Comparison of ENCODE assay signal across 8 mouse cellular contexts in genomic region chr11:32161922-32162804, GRCm38 (mm10). TPM values are rescaled to one million over a fixed set of nuclear protein-coding genes. Genes with fewer than 3 reads are reported as not detected.
DNase-seq lines count a peak whose midpoint lies in the region; ATAC-seq and TF ChIP-seq lines count a peak whose summit lies in the region.

No protein-coding gene starts in this region.

- no peaks in the 10 kb centered on the region for H3K36me3 ChIP-seq in G1E (replicated peaks)
- no peaks in the 10 kb centered on the region for H3K36me3 ChIP-seq in forebrain, embryonic 16.5 days (ENCODE audit: control insufficient read depth, insufficient read depth)
- H3K36me3 ChIP-seq in lung, embryonic 15.5 days = no peaks in the 10 kb centered on the region

- no peaks in the 10 kb centered on the region for H3K9me3 ChIP-seq in G1E (replicated peaks)
- H3K9me3 ChIP-seq in forebrain, embryonic 16.5 days (ENCODE audit: control insufficient read depth, low read length) = no peaks in the 10 kb centered on the region
- no peaks in the 10 kb centered on the region for H3K9me3 ChIP-seq in lung, embryonic 15.5 days

- ATAC-seq in G1E (ENCODE audit: extremely low read depth, insufficient number of reproducible peaks, low FRiP score, poor library complexity, severe bottlenecking) = no peak
- peak; percentile 82 for ATAC-seq in forebrain, embryonic 16.5 days
- peak; percentile 95 for ATAC-seq in hematopoietic stem cell, adult 5-6 weeks (replicated peaks in 1 of 2; ENCODE audit: insufficient read depth in 1 of 2, low FRiP score in 2 of 2, low TSS enrichment in 1 of 2, low read depth in 1 of 2, poor library complexity in 2 of 2, severe bottlenecking in 2 of 2)
- peak; percentile 88 for ATAC-seq in lung, embryonic 15.5 days (ENCODE audit: borderline replicate concordance, extremely low read depth, low FRiP score, low TSS enrichment)

- peak overlapping the region; percentile 56 for H3K9ac ChIP-seq in forebrain, embryonic 16.5 days (replicated peaks; ENCODE audit: low read depth, low read length)
- H3K9ac ChIP-seq in lung, embryonic 15.5 days = no peak overlapping the region

- DNase-seq in G1E (ENCODE audit: low spot score) = peak; percentile 35
- peak; percentile 74 for DNase-seq in cerebellum, adult 11-12 months
- DNase-seq in layer of hippocampus, adult 9-10 months (ENCODE audit: low spot score) = peak; percentile 55
- peak; percentile 35 for DNase-seq in ovary, adult 18-20 months (ENCODE audit: low spot score)
- DNase-seq in thymus, adult 18-20 months = peak; percentile 77 to 78

- TF ChIP-seq CTCF in G1E (IDR thresholded peaks at IDR 0.05; ENCODE audit: low read depth, low read length) = peak; percentile 85

- peaks cover 34% of the 10 kb centered on the region for H3K27me3 ChIP-seq in G1E (ENCODE audit: insufficient read depth, low read length)
- no peaks in the 10 kb centered on the region for H3K27me3 ChIP-seq in forebrain, embryonic 16.5 days (replicated peaks; ENCODE audit: control insufficient read depth, insufficient read depth, low read length)
- peaks cover 16% of the 10 kb centered on the region for H3K27me3 ChIP-seq in lung, embryonic 15.5 days

- H3K4me1 ChIP-seq in G1E (ENCODE audit: insufficient read depth, low read depth, low read length) = peaks cover 10% of the 10 kb centered on the region
- H3K4me1 ChIP-seq in forebrain, embryonic 16.5 days (replicated peaks; ENCODE audit: control insufficient read depth, insufficient read depth, low read length) = peaks cover 42% of the 10 kb centered on the region
- peaks cover 7% of the 10 kb centered on the region for H3K4me1 ChIP-seq in lung, embryonic 15.5 days

- peak overlapping the region; percentile 46 for H3K4me2 ChIP-seq in forebrain, embryonic 16.5 days (ENCODE audit: low read length)
- peak overlapping the region; percentile 55 for H3K4me2 ChIP-seq in lung, embryonic 15.5 days

- WGBS in forebrain, embryonic 16.5 days = 9% methylated on average over 28 of the region's 28 CpGs
- WGBS in lung, embryonic 15.5 days = 13% methylated on average over 28 of the region's 28 CpGs

- H3K4me3 ChIP-seq in G1E (ENCODE audit: low read depth, low read length) = peak overlapping the region; percentile 10; the same call in 1 of the 2 replicates
- peak overlapping the region; percentile 21 for H3K4me3 ChIP-seq in forebrain, embryonic 16.5 days (replicated peaks; ENCODE audit: low read length)
- H3K4me3 ChIP-seq in lung, embryonic 15.5 days = peak overlapping the region; percentile 22

- peak overlapping the region; percentile 90 for H3K27ac ChIP-seq in forebrain, embryonic 16.5 days (ENCODE audit: low read length)
- no peak overlapping the region for H3K27ac ChIP-seq in lung, embryonic 15.5 days

RNA-seq across cellular contexts. Expression of gene Il9r, which starts 37.9 kb away (rescaled TPM):
- 2.3 and 4.6 TPM in 2 replicates for total RNA-seq in G1E (2014; fragmentation: Nextera tagmentation)
- total RNA-seq in G1E (2017) = 5.7 and 6.9 TPM in 2 replicates
- 2.6 and 4.0 TPM in 2 replicates for polyA plus RNA-seq in G1E (2012)
- polyA plus RNA-seq in forebrain, embryonic 16.5 days (2015; fragmentation: Nextera tagmentation; extraction: Ambion mirVana) = not detected in 2 replicates
- total RNA-seq in hematopoietic stem cell, adult 5-6 weeks (2017) = 0.69 and 1.3 TPM in 2 replicates
- 0.10 and 0.45 TPM in 2 replicates for polyA plus RNA-seq in lung, embryonic 15.5 days (2015; fragmentation: Nextera tagmentation; extraction: Ambion mirVana)

RNA-seq across cellular contexts. Expression of gene Snrnp25, which starts 43.1 kb away (rescaled TPM):
- total RNA-seq in G1E (2014; fragmentation: Nextera tagmentation) = 9.2 and 20.0 TPM in 2 replicates
- 62.5 and 68.7 TPM in 2 replicates for total RNA-seq in G1E (2017)
- 65.6 and 74.4 TPM in 2 replicates for polyA plus RNA-seq in G1E (2012)
- 45.0 and 45.6 TPM in 2 replicates for polyA plus RNA-seq in forebrain, embryonic 16.5 days (2015; fragmentation: Nextera tagmentation; extraction: Ambion mirVana)
- total RNA-seq in hematopoietic stem cell, adult 5-6 weeks (2017) = 50.8 and 51.0 TPM in 2 replicates
- polyA plus RNA-seq in lung, embryonic 15.5 days (2015; fragmentation: Nextera tagmentation; extraction: Ambion mirVana) = 50.8 and 56.7 TPM in 2 replicates

RNA-seq across cellular contexts. Expression of gene Rhbdf1, which starts 59.9 kb away (rescaled TPM):
- total RNA-seq in G1E (2014; fragmentation: Nextera tagmentation) = 0.19 and 0.30 TPM in 2 replicates
- total RNA-seq in G1E (2017) = 0.46 and 2.5 TPM in 2 replicates
- 0.91 and 2.1 TPM in 2 replicates for polyA plus RNA-seq in G1E (2012)
- polyA plus RNA-seq in forebrain, embryonic 16.5 days (2015; fragmentation: Nextera tagmentation; extraction: Ambion mirVana) = 21.1 and 23.3 TPM in 2 replicates
- total RNA-seq in hematopoietic stem cell, adult 5-6 weeks (2017) = 7.0 and 7.5 TPM in 2 replicates
- 62.5 and 67.4 TPM in 2 replicates for polyA plus RNA-seq in lung, embryonic 15.5 days (2015; fragmentation: Nextera tagmentation; extraction: Ambion mirVana)
